Mouse (Mus musculus): ENCODE data around the gene Phospho1. TPM values are rescaled to one million over a fixed set of nuclear protein-coding genes. Genes with fewer than 3 reads are reported as not detected.

Phospho1 gene
- polyA plus RNA-seq, 1 experiment = 128 TPM

GRCm38 (mm10) chr11:95809603-95810002, 14.7 kb upstream of the Phospho1 start:
- TF ChIP-seq POLR2A (IDR thresholded peaks at IDR 0.05; ENCODE audit: borderline replicate concordance, extremely low read depth, low read depth, low read length) (no peak), CTCF (IDR thresholded peaks at IDR 0.05; ENCODE audit: insufficient read depth, low read length) (no peak)
- no peak for DNase-seq
- H3K4me3 ChIP-seq (replicated peaks; ENCODE audit: extremely low read depth, low read depth, low read length) = no peak overlapping the region
- H3K4me1 ChIP-seq (ENCODE audit: control insufficient read depth, insufficient read depth, low read length) = peaks cover 2% of the 10 kb centered on the region; the same call in 1 of the 2 replicates
- WGBS = 47% methylated on average over 5 of the region's 5 CpGs

- 68% methylated on average over 7 of the region's 7 CpGs for WGBS
- TF ChIP-seq POLR2A (IDR thresholded peaks at IDR 0.05; ENCODE audit: borderline replicate concordance, extremely low read depth, low read depth, low read length) (no peak), CTCF (IDR thresholded peaks at IDR 0.05; ENCODE audit: insufficient read depth, low read length) (no peak)
- H3K4me1 ChIP-seq (ENCODE audit: control insufficient read depth, insufficient read depth, low read length) = no peaks in the 10 kb centered on the region; the same call in 1 of the 2 replicates
- DNase-seq = no peak
- H3K4me3 ChIP-seq (replicated peaks; ENCODE audit: extremely low read depth, low read depth, low read length) = no peak overlapping the region
Measured at GRCm38 (mm10) chr11:95810828-95811227, 13.5 kb upstream of the Phospho1 start.

- WGBS = 86% methylated on average over 6 of the region's 6 CpGs
- Histone ChIP-seq H3K4me3 (replicated peaks; ENCODE audit: extremely low read depth, low read depth, low read length) (no peak overlapping the region), H3K4me1 (ENCODE audit: control insufficient read depth, insufficient read depth, low read length) (no peaks in the 10 kb centered on the region; the same call in 1 of the 2 replicates)
- no peak for DNase-seq
- TF ChIP-seq POLR2A (IDR thresholded peaks at IDR 0.05; ENCODE audit: borderline replicate concordance, extremely low read depth, low read depth, low read length) = no peak
- no peak for TF ChIP-seq CTCF (IDR thresholded peaks at IDR 0.05; ENCODE audit: insufficient read depth, low read length)
Measured at GRCm38 (mm10) chr11:95811741-95812140, 12.6 kb upstream of the Phospho1 start.

GRCm38 (mm10) chr11:95812224-95812623, 12.1 kb upstream of the Phospho1 start:
- no peak for TF ChIP-seq CTCF (IDR thresholded peaks at IDR 0.05; ENCODE audit: insufficient read depth, low read length)
- TF ChIP-seq POLR2A (IDR thresholded peaks at IDR 0.05; ENCODE audit: borderline replicate concordance, extremely low read depth, low read depth, low read length) = no peak
- Histone ChIP-seq H3K4me1 (ENCODE audit: control insufficient read depth, insufficient read depth, low read length) (no peaks in the 10 kb centered on the region; the same call in 1 of the 2 replicates), H3K4me3 (replicated peaks; ENCODE audit: extremely low read depth, low read depth, low read length) (no peak overlapping the region)
- no peak for DNase-seq
- WGBS = 53% methylated on average over 4 of the region's 4 CpGs

GRCm38 (mm10) chr11:95814101-95814500, 10.2 kb upstream of the Phospho1 start:
- TF ChIP-seq CTCF (IDR thresholded peaks at IDR 0.05; ENCODE audit: insufficient read depth, low read length) (no peak), POLR2A (IDR thresholded peaks at IDR 0.05; ENCODE audit: borderline replicate concordance, extremely low read depth, low read depth, low read length) (no peak)
- 94% methylated on average over 2 of the region's 2 CpGs for WGBS
- no peak overlapping the region for H3K4me3 ChIP-seq (replicated peaks; ENCODE audit: extremely low read depth, low read depth, low read length)
- no peaks in the 10 kb centered on the region; the same call in 1 of the 2 replicates for H3K4me1 ChIP-seq (ENCODE audit: control insufficient read depth, insufficient read depth, low read length)
- no peak for DNase-seq

- H3K4me1 ChIP-seq (ENCODE audit: control insufficient read depth, insufficient read depth, low read length) = no peaks in the 10 kb centered on the region; the same call in 1 of the 2 replicates
- TF ChIP-seq CTCF (IDR thresholded peaks at IDR 0.05; ENCODE audit: insufficient read depth, low read length) (no peak), POLR2A (IDR thresholded peaks at IDR 0.05; ENCODE audit: borderline replicate concordance, extremely low read depth, low read depth, low read length) (no peak)
- no peak overlapping the region for H3K4me3 ChIP-seq (replicated peaks; ENCODE audit: extremely low read depth, low read depth, low read length)
- WGBS = 61% methylated on average over 5 of the region's 5 CpGs
- no peak for DNase-seq
Measured at GRCm38 (mm10) chr11:95814857-95815256, 9.4 kb upstream of the Phospho1 start.

- Histone ChIP-seq H3K4me3 (replicated peaks; ENCODE audit: extremely low read depth, low read depth, low read length) (no peak overlapping the region), H3K4me1 (ENCODE audit: control insufficient read depth, insufficient read depth, low read length) (no peaks in the 10 kb centered on the region)
- no peak for DNase-seq
- WGBS = 60% methylated on average over 9 of the region's 9 CpGs
- TF ChIP-seq CTCF (IDR thresholded peaks at IDR 0.05; ENCODE audit: insufficient read depth, low read length) (no peak), POLR2A (IDR thresholded peaks at IDR 0.05; ENCODE audit: borderline replicate concordance, extremely low read depth, low read depth, low read length) (no peak)
Measured at GRCm38 (mm10) chr11:95815412-95815811, 8.9 kb upstream of the Phospho1 start.

- WGBS = 71% methylated on average over 8 of the region's 8 CpGs
- no peak for TF ChIP-seq POLR2A (IDR thresholded peaks at IDR 0.05; ENCODE audit: borderline replicate concordance, extremely low read depth, low read depth, low read length)
- no peak for TF ChIP-seq CTCF (IDR thresholded peaks at IDR 0.05; ENCODE audit: insufficient read depth, low read length)
- H3K4me1 ChIP-seq (ENCODE audit: control insufficient read depth, insufficient read depth, low read length) = no peaks in the 10 kb centered on the region
- DNase-seq = no peak
- no peak overlapping the region for H3K4me3 ChIP-seq (replicated peaks; ENCODE audit: extremely low read depth, low read depth, low read length)
Measured at GRCm38 (mm10) chr11:95819138-95819537, 5.2 kb upstream of the Phospho1 start.

- no peak for TF ChIP-seq POLR2A (IDR thresholded peaks at IDR 0.05; ENCODE audit: borderline replicate concordance, extremely low read depth, low read depth, low read length)
- no peak for TF ChIP-seq CTCF (IDR thresholded peaks at IDR 0.05; ENCODE audit: insufficient read depth, low read length)
- Histone ChIP-seq H3K4me3 (replicated peaks; ENCODE audit: extremely low read depth, low read depth, low read length) (no peak overlapping the region), H3K4me1 (ENCODE audit: control insufficient read depth, insufficient read depth, low read length) (peaks cover 4% of the 10 kb centered on the region; the same call in 1 of the 2 replicates)
- 77% methylated on average over 3 of the region's 3 CpGs for WGBS
- no peak for DNase-seq
Measured at GRCm38 (mm10) chr11:95821511-95821910, 2.8 kb upstream of the Phospho1 start.

GRCm38 (mm10) chr11:95822437-95822836, 1.9 kb upstream of the Phospho1 start:
- DNase-seq = no peak
- Histone ChIP-seq H3K4me1 (ENCODE audit: control insufficient read depth, insufficient read depth, low read length) (peaks cover 4% of the 10 kb centered on the region; the same call in 1 of the 2 replicates), H3K4me3 (replicated peaks; ENCODE audit: extremely low read depth, low read depth, low read length) (no peak overlapping the region)
- 94% methylated on average over 4 of the region's 4 CpGs for WGBS
- TF ChIP-seq CTCF (IDR thresholded peaks at IDR 0.05; ENCODE audit: insufficient read depth, low read length) = no peak
- TF ChIP-seq POLR2A (IDR thresholded peaks at IDR 0.05; ENCODE audit: borderline replicate concordance, extremely low read depth, low read depth, low read length) = no peak

All from lung, adult 2 months (tissue).